Mouse (Mus musculus): ENCODE measurements around the gene Pmf1.

The Pmf1 gene

GRCm38 (mm10) chr3:88409741-88410644 lies at the start of gene Pmf1:
TSS of gene Pmf1 (minus strand) at chr3:88410331.
- peak; percentile 87 for DNase-seq (ENCODE audit: low read depth, low spot score)

- no peak for DNase-seq (ENCODE audit: low read depth, low spot score)
Measured at GRCm38 (mm10) chr3:88458778-88459219, 48.7 kb upstream of the Pmf1 start.

- DNase-seq (ENCODE audit: low read depth, low spot score), result no peak
Measured at GRCm38 (mm10) chr3:88456746-88457532, 46.8 kb upstream of the Pmf1 start.

- no peak for DNase-seq (ENCODE audit: low read depth, low spot score)
Measured at GRCm38 (mm10) chr3:88456313-88456712, 46.2 kb upstream of the Pmf1 start.

- DNase-seq (ENCODE audit: low read depth, low spot score), result no peak
Measured at GRCm38 (mm10) chr3:88455588-88456264, 45.6 kb upstream of the Pmf1 start.

- DNase-seq (ENCODE audit: low read depth, low spot score), result no peak
Measured at GRCm38 (mm10) chr3:88454762-88455587, 44.8 kb upstream of the Pmf1 start.

GRCm38 (mm10) chr3:88453986-88454385 lies 43.9 kb upstream of the Pmf1 start:
- DNase-seq (ENCODE audit: low read depth, low spot score), result no peak

GRCm38 (mm10) chr3:88453369-88453768 lies 43.2 kb upstream of the Pmf1 start:
- DNase-seq (ENCODE audit: low read depth, low spot score), result no peak

- no peak for DNase-seq (ENCODE audit: low read depth, low spot score)
Measured at GRCm38 (mm10) chr3:88452716-88453115, 42.6 kb upstream of the Pmf1 start.

- DNase-seq (ENCODE audit: low read depth, low spot score), result no peak
Measured at GRCm38 (mm10) chr3:88452246-88452645, 42.1 kb upstream of the Pmf1 start.

- DNase-seq (ENCODE audit: low read depth, low spot score), result no peak
Measured at GRCm38 (mm10) chr3:88450379-88451131, 40.4 kb upstream of the Pmf1 start.

- DNase-seq (ENCODE audit: low read depth, low spot score), result peak; percentile 41
Measured at GRCm38 (mm10) chr3:88449395-88450023, 39.4 kb upstream of the Pmf1 start.

GRCm38 (mm10) chr3:88448443-88448842 lies 38.3 kb upstream of the Pmf1 start:
- no peak for DNase-seq (ENCODE audit: low read depth, low spot score)

GRCm38 (mm10) chr3:88447676-88448183 lies 37.6 kb upstream of the Pmf1 start:
- DNase-seq (ENCODE audit: low read depth, low spot score), result no peak

- no peak for DNase-seq (ENCODE audit: low read depth, low spot score)
Measured at GRCm38 (mm10) chr3:88446471-88447123, 36.5 kb upstream of the Pmf1 start.

- DNase-seq (ENCODE audit: low read depth, low spot score), result no peak
Measured at GRCm38 (mm10) chr3:88442888-88443287, 32.8 kb upstream of the Pmf1 start.

- DNase-seq (ENCODE audit: low read depth, low spot score), result no peak
Measured at GRCm38 (mm10) chr3:88442488-88442887, 32.4 kb upstream of the Pmf1 start.

GRCm38 (mm10) chr3:88440500-88441381 lies 30.6 kb upstream of the Pmf1 start:
- peak; percentile 27 for DNase-seq (ENCODE audit: low read depth, low spot score)
